ENCODE assay signal across 12 mouse cellular contexts in genomic region chr3:142984547-142984946, GRCm38 (mm10).
"Had no signal": no experiment of that assay in that cellular context is flagged by ENCODE, and none has a peak within 500 bp of the region (broad histone marks: within the 10 kb centered on the region; RNA-seq: fewer than 3 reads in every experiment).

No protein-coding gene starts in this region.

- H3K36me3 ChIP-seq: limb, embryonic 15.5 days; liver, embryonic 12.5 days; lung, embryonic 15.5 days; midbrain, embryonic 13.5 days had no signal

- H3K27me3 ChIP-seq: limb, embryonic 15.5 days; liver, embryonic 12.5 days; lung, embryonic 15.5 days; midbrain, embryonic 13.5 days had no signal

- DNase-seq: kidney, adult 8-10 months; kidney, postnatal 36 days; layer of hippocampus, adult 9-11 months; layer of hippocampus, postnatal 36 days; right cerebral cortex, postnatal 14 days; thymus, postnatal 4 days had no signal

- H3K9ac ChIP-seq: limb, embryonic 15.5 days; liver, embryonic 12.5 days; lung, embryonic 15.5 days; midbrain, embryonic 13.5 days had no signal

- H3K27ac ChIP-seq: kidney, postnatal 0 days; limb, embryonic 15.5 days; liver, embryonic 12.5 days; lung, embryonic 15.5 days; midbrain, embryonic 13.5 days had no signal

- H3K4me1 ChIP-seq: limb, embryonic 15.5 days; liver, embryonic 12.5 days; lung, embryonic 15.5 days; midbrain, embryonic 13.5 days had no signal

- H3K9me3 ChIP-seq: limb, embryonic 15.5 days; liver, embryonic 12.5 days; lung, embryonic 15.5 days; midbrain, embryonic 13.5 days had no signal

- H3K4me2 ChIP-seq: limb, embryonic 15.5 days; liver, embryonic 12.5 days; lung, embryonic 15.5 days; midbrain, embryonic 13.5 days had no signal

- H3K4me3 ChIP-seq: limb, embryonic 15.5 days; liver, embryonic 12.5 days; lung, embryonic 15.5 days; midbrain, embryonic 13.5 days had no signal

- ATAC-seq: intestine, embryonic 16.5 days; liver, embryonic 12.5 days; midbrain, embryonic 13.5 days had no signal
